Mouse (Mus musculus) T-helper 17 cell (primary cell): ENCODE measurements around the gene Nsmce3.

Source experiments
- in situ Hi-C, 2 experiments: fragments of 300-600 bp; cut with MboI, MseI; formaldehyde crosslinking; loops; 1 replicate in 1 of 2; 2 replicates in 1 of 2; pipeline ENCODE4 v1.15.1; 2025; ENCODE audit warnings: high pct_unique_total_duplicates in 2 of 2

The Nsmce3 gene

GRCm38 (mm10) chr7:64872743-64873241 is at the start of gene Nsmce3:
TSS of gene Nsmce3 (minus strand) at chr7:64872997.
- in situ Hi-C loops = loop anchor here in 1 of 2 experiments (25.0 kb wide), 1 partner anchor 765 kb away; the partner anchor contains the start of gene Tarsl2

GRCm38 (mm10) chr7:64921189-64921588 is 48.4 kb upstream of the Nsmce3 start:
- in situ Hi-C loops = no loop called here

GRCm38 (mm10) chr7:64920735-64921134 is 47.9 kb upstream of the Nsmce3 start:
- in situ Hi-C loops = no loop called here

GRCm38 (mm10) chr7:64916654-64917053 is 43.9 kb upstream of the Nsmce3 start:
- in situ Hi-C loops = no loop called here

GRCm38 (mm10) chr7:64915121-64915520 is 42.3 kb upstream of the Nsmce3 start:
- in situ Hi-C loops = no loop called here

- in situ Hi-C loops = no loop called here
Observed at GRCm38 (mm10) chr7:64911945-64912344, 39.1 kb upstream of the Nsmce3 start.

GRCm38 (mm10) chr7:64910208-64910607 is 37.4 kb upstream of the Nsmce3 start:
- in situ Hi-C loops = no loop called here

GRCm38 (mm10) chr7:64906955-64907354 is 34.2 kb upstream of the Nsmce3 start:
- in situ Hi-C loops = no loop called here

GRCm38 (mm10) chr7:64905506-64905905 is 32.7 kb upstream of the Nsmce3 start:
- in situ Hi-C loops = no loop called here

- in situ Hi-C loops = no loop called here
Observed at GRCm38 (mm10) chr7:64900249-64900648, 27.5 kb upstream of the Nsmce3 start.

GRCm38 (mm10) chr7:64896587-64896986 is 23.8 kb upstream of the Nsmce3 start:
- in situ Hi-C loops = loop anchor here in 1 of 2 experiments (25.0 kb wide), 1 partner anchor 1009 kb away; no protein-coding TSS in a partner anchor

- in situ Hi-C loops = loop anchor here in 1 of 2 experiments (25.0 kb wide), 1 partner anchor 1008 kb away; no protein-coding TSS in a partner anchor
Observed at GRCm38 (mm10) chr7:64895685-64896101, 22.9 kb upstream of the Nsmce3 start.

- in situ Hi-C loops = loop anchor here in 1 of 2 experiments (25.0 kb wide), 1 partner anchor 1004 kb away; no protein-coding TSS in a partner anchor
Observed at GRCm38 (mm10) chr7:64891139-64891538, 18.3 kb upstream of the Nsmce3 start.

GRCm38 (mm10) chr7:64889919-64890318 is 17.1 kb upstream of the Nsmce3 start:
- in situ Hi-C loops = loop anchor here in 1 of 2 experiments (25.0 kb wide), 1 partner anchor 1003 kb away; no protein-coding TSS in a partner anchor

GRCm38 (mm10) chr7:64884187-64884862 is 11.5 kb upstream of the Nsmce3 start:
- in situ Hi-C loops = loop anchor here in 1 of 2 experiments (25.0 kb wide), 1 partner anchor 997 kb away; no protein-coding TSS in a partner anchor

- in situ Hi-C loops = loop anchor here in 1 of 2 experiments (25.0 kb wide), 1 partner anchor 995 kb away; no protein-coding TSS in a partner anchor
Observed at GRCm38 (mm10) chr7:64882243-64882642, 9.4 kb upstream of the Nsmce3 start.

- in situ Hi-C loops = loop anchor here in 1 of 2 experiments (25.0 kb wide), 1 partner anchor 994 kb away; no protein-coding TSS in a partner anchor
Observed at GRCm38 (mm10) chr7:64881387-64881786, 8.6 kb upstream of the Nsmce3 start.

GRCm38 (mm10) chr7:64880415-64880814 is 7.6 kb upstream of the Nsmce3 start:
- in situ Hi-C loops = loop anchor here in 1 of 2 experiments (25.0 kb wide), 1 partner anchor 993 kb away; no protein-coding TSS in a partner anchor

- in situ Hi-C loops = loop anchor here (5.0 to 25.0 kb wide), 3 partner anchors 478 to 988 kb away; partner anchors contain the start of gene Tarsl2 (in 1 of the 2)
Observed at GRCm38 (mm10) chr7:64874941-64875340, 2.1 kb upstream of the Nsmce3 start.

- in situ Hi-C loops = loop anchor here in 1 of 2 experiments (25.0 kb wide), 1 partner anchor 764 kb away; the partner anchor contains the start of gene Tarsl2
Observed at GRCm38 (mm10) chr7:64873266-64873665, 469 bp upstream of the Nsmce3 start.

GRCm38 (mm10) chr7:64871987-64872742 is 632 bp downstream of the Nsmce3 start:
- in situ Hi-C loops = loop anchor here in 1 of 2 experiments (25.0 kb wide), 1 partner anchor 765 kb away; the partner anchor contains the start of gene Tarsl2
